In genomic region chr8:93662219-93662618, GRCm38 (mm10) we compare ENCODE assay signal across 9 mouse cellular contexts.
DNase-seq lines count a peak whose midpoint lies in the region; ATAC-seq and TF ChIP-seq lines count a peak whose summit lies in the region.
"Had no signal": no experiment of that assay in that cellular context is flagged by ENCODE, and none has a peak within 500 bp of the region (broad histone marks: within the 10 kb centered on the region; RNA-seq: fewer than 3 reads in every experiment).

No protein-coding gene starts in this region.

- no peaks in the 10 kb centered on the region for H3K36me3 ChIP-seq in heart, embryonic 14.5 days (ENCODE audit: control insufficient read depth, insufficient read depth, low read length)
- H3K36me3 ChIP-seq in heart, adult 2 months (ENCODE audit: control insufficient read depth, insufficient read depth, low read length) = no peaks in the 10 kb centered on the region
- H3K36me3 ChIP-seq in forebrain, embryonic 10.5 days (replicated peaks) = no peaks in the 10 kb centered on the region
- H3K36me3 ChIP-seq in kidney, embryonic 16.5 days (ENCODE audit: insufficient read depth, low read length) = no peaks in the 10 kb centered on the region
- no peaks in the 10 kb centered on the region for H3K36me3 ChIP-seq in midbrain, embryonic 13.5 days
- H3K36me3 ChIP-seq in thymus, adult 2 months (ENCODE audit: control insufficient read depth, insufficient read depth, low read length) = no peaks in the 10 kb centered on the region

- peak overlapping the region; percentile 54; the same call in 1 of the 2 replicates for H3K9ac ChIP-seq in heart, embryonic 14.5 days (ENCODE audit: low read length)
- no peak overlapping the region for H3K9ac ChIP-seq in heart, adult 2 months (ENCODE audit: low read depth, low read length)
- no peak overlapping the region for H3K9ac ChIP-seq in kidney, embryonic 16.5 days (replicated peaks; ENCODE audit: low read length)
- peak overlapping the region; percentile 45; the same call in 1 of the 2 replicates for H3K9ac ChIP-seq in midbrain, embryonic 13.5 days (replicated peaks)

- no peaks in the 10 kb centered on the region; a peak in 2 of 4 replicates for H3K4me1 ChIP-seq in heart, embryonic 14.5 days (ENCODE audit: control insufficient read depth in 2 of 2, insufficient read depth in 2 of 2, low read length in 2 of 2)
- H3K4me1 ChIP-seq in heart, adult 2 months (ENCODE audit: control insufficient read depth, insufficient read depth, low read length) = no peaks in the 10 kb centered on the region
- H3K4me1 ChIP-seq in forebrain, embryonic 10.5 days = peaks cover 13% of the 10 kb centered on the region
- H3K4me1 ChIP-seq in kidney, embryonic 16.5 days (ENCODE audit: insufficient read depth, low read length) = no peaks in the 10 kb centered on the region
- H3K4me1 ChIP-seq in midbrain, embryonic 13.5 days (replicated peaks) = peaks cover 10% of the 10 kb centered on the region; the same call in 1 of the 2 replicates
- no peaks in the 10 kb centered on the region for H3K4me1 ChIP-seq in thymus, adult 2 months (replicated peaks; ENCODE audit: control insufficient read depth, insufficient read depth, low read length)

- H3K27ac ChIP-seq in heart, embryonic 14.5 days (replicated peaks in 1 of 2; ENCODE audit: control insufficient read depth in 1 of 2, insufficient read depth in 1 of 2, low read depth in 2 of 2, low read length in 2 of 2) = no peak overlapping the region
- no peak overlapping the region for H3K27ac ChIP-seq in heart, adult 2 months
- H3K27ac ChIP-seq in forebrain, embryonic 10.5 days = no peak overlapping the region
- no peak overlapping the region for H3K27ac ChIP-seq in kidney, embryonic 16.5 days (ENCODE audit: low read length)
- no peak overlapping the region for H3K27ac ChIP-seq in midbrain, embryonic 13.5 days
- H3K27ac ChIP-seq in thymus, adult 2 months (ENCODE audit: control insufficient read depth, insufficient read depth, low read length) = no peak overlapping the region

- no peaks in the 10 kb centered on the region for H3K9me3 ChIP-seq in heart, embryonic 14.5 days (ENCODE audit: control insufficient read depth, low read length)
- H3K9me3 ChIP-seq in forebrain, embryonic 10.5 days = no peaks in the 10 kb centered on the region
- H3K9me3 ChIP-seq in kidney, embryonic 16.5 days (ENCODE audit: low read length) = no peaks in the 10 kb centered on the region
- H3K9me3 ChIP-seq in midbrain, embryonic 13.5 days = no peaks in the 10 kb centered on the region
- H3K9me3 ChIP-seq: megakaryocyte, embryonic 14.5 days had no signal

- ATAC-seq in heart, embryonic 14.5 days (ENCODE audit: insufficient number of reproducible peaks, insufficient read depth, low FRiP score, low read depth) = no peak
- ATAC-seq in kidney, embryonic 16.5 days (ENCODE audit: low FRiP score, low TSS enrichment) = peak; percentile 47; the same call in 1 of the 2 replicates
- peak; percentile 47 for ATAC-seq in midbrain, embryonic 13.5 days
- ATAC-seq in inflammation-experienced regulatory T-cells, adult 6 months = no peak

- no peak for TF ChIP-seq CTCF in heart, adult 2 months (IDR thresholded peaks at IDR 0.05)
- no peak for TF ChIP-seq CTCF in thymus, adult 2 months (IDR thresholded peaks at IDR 0.05; ENCODE audit: borderline replicate concordance, control insufficient read depth, extremely low read depth, insufficient read depth, low read length, poor library complexity)

- 70% methylated on average over 5 of the region's 5 CpGs for WGBS in heart, embryonic 14.5 days
- WGBS in heart, adult 2 months = 76% methylated on average over 5 of the region's 5 CpGs
- WGBS in forebrain, embryonic 10.5 days = 75% methylated on average over 5 of the region's 5 CpGs
- 58% methylated on average over 5 of the region's 5 CpGs for WGBS in kidney, embryonic 16.5 days
- WGBS in midbrain, embryonic 13.5 days = 82% methylated on average over 5 of the region's 5 CpGs
- WGBS in thymus, adult 2 months = 68% methylated on average over 5 of the region's 5 CpGs

- H3K79me2 ChIP-seq in heart, adult 2 months (replicated peaks; ENCODE audit: control insufficient read depth, insufficient read depth, low read length) = no peaks in the 10 kb centered on the region

- intact Hi-C loops in heart, adult 2 months (cut with DNase I) = loop anchor here (5.0 to 10.0 kb wide), 5 partner anchors 65 to 393 kb away; partner anchors contain the start of gene Gnao1

- TF ChIP-seq POLR2A in heart, adult 2 months (IDR thresholded peaks at IDR 0.05; ENCODE audit: insufficient read depth, low read depth, low read length) = no peak
- no peak for TF ChIP-seq POLR2A in thymus, adult 2 months (IDR thresholded peaks at IDR 0.05; ENCODE audit: control insufficient read depth, extremely low read depth, insufficient read depth, low read length, poor library complexity)

- no peak for TF ChIP-seq EP300 in heart, adult 2 months (IDR thresholded peaks at IDR 0.05; ENCODE audit: insufficient read depth, low read depth, low read length)

- 0 out of 4 replicates have a peak overlapping the region, but pooled peaks of 1 of the 2 experiments have one; percentile 24 for H3K4me3 ChIP-seq in heart, embryonic 14.5 days (ENCODE audit: control insufficient read depth in 1 of 2, insufficient read depth in 1 of 2, low read depth in 1 of 2, low read length in 2 of 2)
- H3K4me3 ChIP-seq in heart, adult 2 months = no peak overlapping the region
- peak overlapping the region; percentile 42 for H3K4me3 ChIP-seq in forebrain, embryonic 10.5 days
- H3K4me3 ChIP-seq in kidney, embryonic 16.5 days (ENCODE audit: low read length) = peak overlapping the region; percentile 37
- H3K4me3 ChIP-seq in midbrain, embryonic 13.5 days (replicated peaks) = peak overlapping the region; percentile 31; the same call in 1 of the 2 replicates
- no peak overlapping the region for H3K4me3 ChIP-seq in thymus, adult 2 months (ENCODE audit: control insufficient read depth, insufficient read depth, low read length)

- H3K27me3 ChIP-seq in heart, embryonic 14.5 days (ENCODE audit: control insufficient read depth, insufficient read depth, low read length) = no peaks in the 10 kb centered on the region
- no peaks in the 10 kb centered on the region for H3K27me3 ChIP-seq in heart, adult 2 months (ENCODE audit: control insufficient read depth, insufficient read depth, low read length)
- H3K27me3 ChIP-seq in forebrain, embryonic 10.5 days (ENCODE audit: poor library complexity, severe bottlenecking) = no peaks in the 10 kb centered on the region
- no peaks in the 10 kb centered on the region for H3K27me3 ChIP-seq in kidney, embryonic 16.5 days (ENCODE audit: insufficient read depth, low read length)
- H3K27me3 ChIP-seq in midbrain, embryonic 13.5 days = no peaks in the 10 kb centered on the region; the same call in 1 of the 2 replicates
- no peaks in the 10 kb centered on the region for H3K27me3 ChIP-seq in thymus, adult 2 months (ENCODE audit: control insufficient read depth, insufficient read depth, low read length)
- H3K27me3 ChIP-seq: megakaryocyte, embryonic 14.5 days had no signal

- DNase-seq in heart, adult 2 months = no peak
- no peak for DNase-seq in forebrain, embryonic 10.5 days (ENCODE audit: extremely low spot score, low spot score)
- DNase-seq in right cerebral cortex, postnatal 25 days = no peak
- no peak for DNase-seq in thymus, adult 2 months

- peak overlapping the region; percentile 63 for H3K4me2 ChIP-seq in heart, embryonic 14.5 days (ENCODE audit: low read length)
- peak overlapping the region; percentile 62 for H3K4me2 ChIP-seq in kidney, embryonic 16.5 days (replicated peaks; ENCODE audit: low read depth, low read length)
- H3K4me2 ChIP-seq in midbrain, embryonic 13.5 days (replicated peaks) = peak overlapping the region; percentile 56

Comparison
In these comparisons a context has a peak if more than half of its experiments do, and no peak if none do; other contexts are left out.
1. H3K9ac ChIP-seq: peak in heart, embryonic 14.5 days (single experiment) and midbrain, embryonic 13.5 days (single experiment); none in heart, adult 2 months (single experiment) and kidney, embryonic 16.5 days (single experiment).
2. ATAC-seq: peak in kidney, embryonic 16.5 days (single experiment) and midbrain, embryonic 13.5 days (single experiment); none in heart, embryonic 14.5 days (single experiment) and inflammation-experienced regulatory T-cells, adult 6 months (single experiment).
3. H3K4me3 ChIP-seq: peak in forebrain, embryonic 10.5 days (single experiment), kidney, embryonic 16.5 days (single experiment) and midbrain, embryonic 13.5 days (single experiment); none in heart, adult 2 months (single experiment) and thymus, adult 2 months (single experiment).
4. Peak in every context shown above with its lines, with median percentiles within 50 percentile points of each other: H3K4me2 ChIP-seq.